Mouse (Mus musculus): ENCODE measurements around the gene Oxsr1.
"Not testable (repeated sequence)": the region's sequence is repeated elsewhere in the genome, so short reads cannot be mapped to it uniquely, and the experiment has no call there.

Gene Oxsr1

DNA sequence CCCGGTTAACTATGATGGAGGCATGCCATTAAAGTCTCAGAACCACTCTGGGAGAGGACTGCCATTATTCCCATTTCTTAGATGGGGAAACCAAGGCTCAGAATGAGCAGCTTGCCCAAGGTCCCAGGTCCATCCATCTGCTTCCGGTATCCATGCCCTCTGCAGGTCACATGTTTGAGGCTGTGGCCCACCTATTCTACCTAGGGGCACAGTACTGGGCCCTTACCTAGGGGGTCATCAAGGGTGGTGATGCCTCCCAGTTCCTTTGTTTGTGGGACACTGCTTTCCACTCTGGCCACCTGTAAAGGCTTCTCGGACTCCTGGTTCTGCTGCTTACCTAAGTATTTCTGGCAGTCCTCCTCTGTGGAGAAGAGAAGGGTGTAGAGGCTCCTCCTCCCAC is 16.1 kb upstream of the Oxsr1 start:
- no peak for DNase-seq (ENCODE audit: low spot score)

GRCm38 (mm10) chr9:119337842-119338241 is 15.6 kb upstream of the Oxsr1 start:
- DNase-seq (ENCODE audit: low spot score), result no peak

DNA sequence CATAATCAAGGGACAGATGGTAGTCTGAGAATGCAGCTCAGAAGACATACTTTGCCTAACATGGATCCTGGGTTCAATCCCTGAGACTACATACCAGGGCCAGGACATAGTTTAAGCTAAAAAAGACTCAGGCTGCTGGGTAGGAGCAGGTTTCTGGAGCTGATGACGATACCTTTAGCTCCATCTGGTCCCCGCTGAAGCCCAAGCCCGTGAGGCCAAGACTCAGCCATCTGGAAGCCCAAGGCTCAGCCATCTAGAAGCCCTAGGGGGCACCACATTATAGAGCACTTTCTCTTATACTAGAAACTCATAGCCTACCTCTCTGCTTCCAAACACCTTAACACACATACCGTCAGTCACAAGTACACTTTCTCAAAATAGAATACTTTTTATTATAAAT is 13.3 kb upstream of the Oxsr1 start:
- DNase-seq (ENCODE audit: low spot score), result no peak

DNA sequence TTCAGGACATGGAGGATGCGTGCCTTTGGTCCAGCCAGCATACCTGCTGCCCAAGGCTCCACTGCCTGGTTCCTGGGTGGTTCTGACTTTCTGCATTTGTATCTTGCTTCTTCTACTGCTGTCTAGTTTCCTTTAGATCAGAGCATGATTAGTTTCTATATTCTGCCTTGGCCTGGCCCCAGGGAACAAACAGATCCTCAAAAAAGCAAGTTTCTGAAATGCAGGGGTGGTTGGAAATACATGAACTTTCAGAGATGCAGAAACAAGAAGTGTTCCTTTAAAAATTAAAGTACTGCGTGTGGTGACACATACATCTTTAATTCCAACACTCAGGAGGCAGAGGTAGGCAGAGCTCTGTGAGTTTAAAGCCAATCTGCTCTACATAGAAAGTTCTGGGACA is 12.6 kb upstream of the Oxsr1 start:
- DNase-seq (ENCODE audit: low spot score), result no peak

GRCm38 (mm10) chr9:119334324-119334723 is 12.1 kb upstream of the Oxsr1 start:
- DNase-seq (ENCODE audit: low spot score), result no peak

DNA sequence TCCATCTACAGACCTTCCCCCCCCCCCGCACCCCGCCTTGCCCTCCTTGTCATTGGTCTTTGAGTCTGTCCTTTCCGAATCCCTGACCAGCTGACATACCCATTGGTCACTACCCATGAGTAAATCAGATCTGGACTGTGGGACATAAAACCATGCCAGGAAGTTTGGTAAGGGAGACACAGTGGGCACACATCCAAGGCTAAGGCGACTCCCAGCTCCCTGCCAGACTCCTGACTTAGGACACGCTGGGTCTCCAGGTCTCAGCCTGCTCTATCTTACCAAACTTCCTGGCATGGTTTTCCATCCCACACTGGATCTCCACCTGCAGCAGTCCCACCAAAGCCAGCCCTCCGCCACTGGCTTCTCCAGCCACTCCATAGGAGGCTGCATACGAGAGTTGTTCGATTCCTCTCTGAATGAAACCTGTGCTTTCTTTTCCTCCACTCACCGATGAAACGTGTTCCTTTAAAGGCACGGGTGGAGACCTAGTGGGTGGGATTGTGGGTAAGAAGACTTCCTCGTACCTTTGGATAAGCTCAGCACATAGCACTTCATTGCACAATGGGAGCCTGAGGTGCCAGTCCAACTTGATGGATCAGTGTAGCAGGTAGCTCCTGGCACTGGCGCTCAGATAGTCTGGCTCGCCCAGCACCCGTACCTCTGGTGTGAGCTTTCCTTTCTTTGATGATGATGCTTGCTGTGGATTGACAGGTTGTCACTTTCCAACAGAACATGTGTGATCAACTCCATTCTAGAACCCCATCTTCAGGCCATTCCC is 8.1 kb upstream of the Oxsr1 start:
- no peak for DNase-seq (ENCODE audit: low spot score)

DNA sequence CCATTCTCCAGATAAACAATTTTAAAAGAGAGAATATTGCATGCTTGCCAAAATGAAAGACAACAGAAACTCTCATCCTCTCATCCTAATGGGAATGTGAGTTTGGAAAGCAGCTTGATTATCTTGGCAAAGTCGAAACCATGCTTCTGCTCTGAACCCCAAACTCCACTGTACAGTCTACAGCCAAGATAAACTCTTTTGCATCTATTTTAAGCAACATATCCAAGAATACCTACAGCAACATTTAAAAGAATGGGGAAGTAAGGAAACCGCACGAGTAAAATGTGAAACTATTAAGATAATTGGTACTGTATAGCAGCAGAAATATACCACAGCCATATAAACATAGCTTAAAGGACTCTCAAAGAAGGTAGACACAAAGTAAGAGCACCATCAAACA is 6.3 kb upstream of the Oxsr1 start:
- DNase-seq (ENCODE audit: low spot score), result no peak

DNA sequence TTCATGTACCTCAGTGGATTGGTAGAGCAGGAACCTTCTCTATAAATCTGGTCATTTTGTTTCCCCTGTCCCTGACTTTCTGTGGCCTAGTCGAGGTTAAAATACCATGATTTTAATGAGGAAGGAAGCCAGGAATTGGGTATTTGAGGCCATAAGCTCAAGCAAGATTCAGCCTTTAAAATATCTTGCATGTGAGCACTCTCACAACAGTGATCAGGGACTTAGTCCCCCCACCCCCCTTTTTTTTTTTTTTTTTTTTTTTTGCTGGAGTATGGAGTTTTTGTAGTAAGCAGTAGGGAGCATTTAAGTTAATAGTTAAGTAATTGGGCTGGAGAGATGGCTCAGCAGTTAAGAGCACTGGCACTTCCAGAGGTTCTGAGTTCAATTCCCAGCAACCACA is 1.9 kb upstream of the Oxsr1 start:
- DNase-seq (ENCODE audit: low spot score), result no peak

DNA sequence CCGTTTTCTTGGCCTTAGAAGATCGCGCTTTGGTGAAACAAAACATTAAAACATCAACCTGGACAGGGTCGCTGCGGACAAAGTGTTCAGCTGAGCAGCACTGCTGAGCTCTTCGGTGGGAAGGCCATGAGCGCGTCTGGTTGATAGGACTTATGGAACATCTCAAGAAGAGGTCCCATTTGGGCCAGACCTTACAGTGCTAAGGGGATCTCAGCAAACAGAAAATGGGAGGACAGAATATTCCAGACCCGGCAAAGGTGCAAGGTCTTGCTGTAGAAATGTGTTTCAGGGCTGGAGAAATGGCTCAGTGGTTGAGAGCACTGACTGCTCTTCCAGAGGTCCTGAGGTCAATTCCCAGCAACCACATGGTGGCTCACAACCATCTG is 1.0 kb upstream of the Oxsr1 start:
- no peak for DNase-seq (ENCODE audit: low spot score)

GRCm38 (mm10) chr9:119321392-119322229 is 616 bp downstream of the Oxsr1 start:
- DNase-seq (ENCODE audit: low spot score), result no peak

GRCm38 (mm10) chr9:119320946-119321345 is 1.3 kb downstream of the Oxsr1 start:
- no peak for DNase-seq (ENCODE audit: low spot score)

DNA sequence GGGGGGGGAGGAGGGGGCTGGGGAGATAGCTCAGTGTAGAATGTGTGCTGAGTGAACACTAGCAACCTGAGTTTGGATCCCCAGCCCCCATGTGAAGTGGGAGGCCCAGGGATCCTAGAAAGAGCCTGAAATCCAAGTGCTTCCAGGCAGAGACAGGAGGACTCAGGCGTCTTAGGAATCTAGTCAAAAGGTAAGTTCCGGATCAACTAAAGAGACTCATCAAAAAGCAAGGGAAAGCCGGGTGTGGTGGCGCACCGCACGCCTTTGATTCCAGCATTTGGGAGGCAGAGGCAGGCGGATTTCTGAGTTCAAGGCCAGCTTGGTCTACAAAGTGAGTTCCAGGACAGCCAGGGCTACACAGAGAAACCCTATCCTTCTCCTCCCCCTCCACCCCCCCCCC is 1.8 kb downstream of the Oxsr1 start:
- DNase-seq (ENCODE audit: low spot score), result no peak

DNA sequence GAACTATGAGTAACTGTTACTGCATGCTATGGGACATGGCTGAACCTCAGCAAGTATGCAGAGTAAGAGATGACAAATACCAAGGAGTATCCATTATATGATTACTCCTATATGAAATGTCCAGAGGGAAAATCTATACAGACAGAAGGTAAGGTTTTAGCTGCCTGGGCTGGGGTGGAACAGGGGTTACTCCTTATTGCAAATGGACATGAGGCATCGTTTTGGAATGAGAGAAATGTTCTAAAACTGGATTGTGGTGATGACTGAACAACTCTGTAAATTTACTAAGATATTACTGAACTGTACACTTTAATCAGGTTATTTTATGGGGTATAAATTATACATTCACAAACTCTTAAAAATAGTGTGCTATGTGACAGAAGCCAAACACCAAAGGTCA is 3.3 kb downstream of the Oxsr1 start:
- DNase-seq (ENCODE audit: low spot score), result no peak

GRCm38 (mm10) chr9:119313096-119313495 is 9.1 kb downstream of the Oxsr1 start:
- no peak for DNase-seq (ENCODE audit: low spot score)

GRCm38 (mm10) chr9:119309067-119309466 is 13.2 kb downstream of the Oxsr1 start:
- no peak for DNase-seq (ENCODE audit: low spot score)

GRCm38 (mm10) chr9:119305863-119306262 is 16.4 kb downstream of the Oxsr1 start:
- DNase-seq (ENCODE audit: low spot score), result no peak

DNA sequence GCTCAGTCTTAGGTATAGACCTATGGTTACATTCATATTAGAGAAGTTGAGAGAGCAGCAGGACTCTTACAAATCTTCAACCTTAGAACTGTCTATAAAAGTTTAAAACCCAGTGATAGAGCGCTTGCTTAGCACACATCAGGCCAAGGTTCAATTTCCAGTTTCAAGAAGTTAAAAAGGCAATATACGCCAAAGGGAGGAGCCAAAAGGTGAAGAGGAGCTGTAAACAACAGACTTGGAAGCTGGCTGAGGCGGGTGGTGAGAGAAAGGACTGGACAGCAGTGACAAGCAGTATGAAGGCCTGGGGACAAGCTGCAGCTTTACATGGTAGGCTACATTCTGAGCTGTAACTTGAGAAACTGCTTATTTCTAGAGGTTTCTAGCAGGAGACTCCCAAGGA is 23.7 kb downstream of the Oxsr1 start:
- DNase-seq (ENCODE audit: low spot score), result no peak

GRCm38 (mm10) chr9:119297696-119298095 is 24.5 kb downstream of the Oxsr1 start:
- DNase-seq (ENCODE audit: low spot score), result no peak

DNA sequence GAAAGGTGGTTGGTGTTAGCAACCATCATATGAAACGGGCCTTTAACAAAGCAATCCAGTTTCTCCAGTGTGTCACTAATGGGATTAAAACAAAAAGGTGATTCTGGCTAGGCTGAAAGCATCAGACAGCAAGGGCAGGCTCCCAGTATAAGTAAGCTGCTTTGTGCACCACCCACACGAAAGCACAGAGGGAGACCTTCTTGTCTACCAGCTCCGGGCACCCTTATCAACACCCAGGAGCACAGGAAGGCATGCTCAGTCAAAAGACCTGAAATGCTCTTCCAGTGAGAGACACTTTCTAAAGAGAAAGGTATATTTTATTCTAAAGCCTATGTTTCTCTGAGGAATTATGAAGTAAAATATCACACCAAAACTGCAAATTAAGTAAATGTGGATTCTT is 31.4 kb downstream of the Oxsr1 start:
- DNase-seq (ENCODE audit: low spot score), result no peak

DNA sequence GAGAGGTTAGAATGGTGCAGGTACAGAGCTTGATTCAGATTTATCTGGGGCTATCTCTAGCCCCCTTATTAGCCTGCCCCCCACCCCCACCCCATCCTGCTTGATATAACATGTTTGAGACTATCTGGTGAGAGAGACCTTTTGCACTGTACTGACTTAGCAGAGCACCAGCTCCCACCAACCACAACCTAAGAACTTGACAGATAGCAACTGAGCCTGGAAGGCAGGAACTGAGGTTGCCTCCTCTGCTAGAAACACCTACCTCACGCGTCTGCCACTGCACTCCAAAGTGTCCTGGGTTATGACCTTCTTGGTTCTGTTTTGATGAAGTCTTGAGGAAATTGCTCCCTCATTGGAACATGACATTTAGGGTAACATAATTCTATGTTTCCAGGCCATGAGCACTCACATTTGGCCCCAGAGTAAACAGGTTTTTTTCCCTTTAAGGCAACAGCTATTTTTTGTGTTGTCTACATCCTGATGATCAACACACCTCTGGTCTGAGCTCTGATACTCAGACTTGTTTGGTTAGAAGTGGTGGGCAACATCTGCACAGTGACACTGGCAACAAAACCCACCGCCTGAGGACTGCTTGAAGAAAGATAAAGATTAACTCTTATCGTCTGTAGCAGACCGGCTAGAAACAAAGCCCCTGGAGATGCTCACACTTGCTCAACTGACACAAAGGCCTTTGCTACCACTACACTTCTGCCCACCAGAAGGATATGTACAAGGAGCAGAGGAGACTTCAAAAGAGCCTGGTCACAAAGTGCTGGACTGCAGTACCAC is 41.1 kb downstream of the Oxsr1 start:
- no peak for DNase-seq (ENCODE audit: low spot score)

DNA sequence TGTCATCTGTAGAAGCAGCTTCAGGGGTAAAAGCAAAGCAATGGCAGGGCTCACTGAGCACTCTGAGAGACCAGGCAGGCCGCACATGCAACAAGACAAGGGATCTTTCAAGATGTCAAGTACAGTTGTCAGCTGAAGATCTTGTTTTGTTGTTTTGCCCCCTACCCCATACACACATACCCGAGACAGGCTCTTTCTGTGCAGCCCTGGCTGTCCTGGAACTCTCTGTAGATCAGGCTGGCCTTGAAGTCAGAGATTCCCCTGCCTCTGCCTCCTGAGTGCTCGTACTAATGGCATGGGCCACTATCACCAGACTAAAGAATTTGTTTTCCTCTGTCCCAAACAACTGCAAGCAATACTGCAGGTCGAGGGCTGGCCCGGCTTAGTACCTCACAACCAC is 44.2 kb downstream of the Oxsr1 start:
- no peak for DNase-seq (ENCODE audit: low spot score)

DNA sequence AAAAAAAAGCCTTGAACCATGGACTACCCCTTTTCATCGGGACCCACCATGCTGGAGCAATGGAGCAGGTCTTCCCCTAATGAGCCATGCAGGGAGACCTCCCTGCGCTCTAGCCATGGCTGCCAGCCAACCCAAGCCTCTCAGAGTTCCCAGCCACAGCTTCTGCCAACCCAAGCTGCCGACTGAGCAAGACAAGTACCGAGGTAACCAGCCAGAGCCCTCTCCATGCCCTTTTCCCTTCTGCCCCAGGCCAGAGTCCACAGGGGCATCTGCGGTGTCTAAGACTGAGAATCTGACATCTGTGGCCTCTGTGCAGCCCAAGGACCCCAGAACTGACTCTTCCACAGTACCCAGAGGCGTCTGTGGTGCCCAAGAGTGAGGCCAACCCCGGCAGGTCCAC is 45.9 kb downstream of the Oxsr1 start:
- DNase-seq (ENCODE audit: low spot score), result no peak

- not testable (repeated sequence) for DNase-seq (ENCODE audit: low spot score)
Measured at GRCm38 (mm10) chr9:119274814-119275213, 47.4 kb downstream of the Oxsr1 start.

Data from ovary, postnatal 10 days (tissue).